In the genomic region with DNA sequence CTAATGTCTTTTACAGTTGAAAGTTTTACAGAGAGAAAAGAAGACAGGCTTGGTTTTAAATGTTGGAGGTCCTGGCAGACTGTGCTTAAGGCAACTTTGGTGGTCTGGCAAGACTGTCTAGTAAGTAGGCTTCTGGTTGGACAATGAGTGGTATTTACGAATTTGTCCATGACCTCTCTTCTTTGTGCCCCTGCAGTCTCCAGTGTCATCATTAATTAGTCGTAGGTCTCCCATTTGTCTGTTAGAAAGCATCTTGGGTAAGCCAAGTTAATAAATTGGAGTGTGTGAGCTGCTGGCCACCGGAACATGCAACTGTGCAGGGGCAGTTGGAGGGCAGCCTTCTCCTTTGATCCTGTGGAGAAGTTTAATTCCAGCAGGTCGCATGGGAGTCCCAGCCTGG, we compare ENCODE assay signal across 18 mouse cellular contexts.
"Had no signal": no experiment of that assay in that cellular context is flagged by ENCODE, and none has a peak within 500 bp of the region (broad histone marks: within the 10 kb centered on the region; RNA-seq: fewer than 3 reads in every experiment).

No protein-coding gene starts in this region.

- H3K27ac ChIP-seq: midbrain, embryonic 10.5 days; midbrain, embryonic 12.5 days; neural tube, embryonic 13.5 days; neural tube, embryonic 15.5 days had no signal

- H3K27me3 ChIP-seq: midbrain, embryonic 12.5 days; neural tube, embryonic 13.5 days; neural tube, embryonic 15.5 days had no signal

- H3K4me2 ChIP-seq: lung, embryonic 14.5 days; midbrain, embryonic 12.5 days; neural tube, embryonic 13.5 days; neural tube, embryonic 15.5 days had no signal

- H3K9ac ChIP-seq: lung, embryonic 14.5 days; midbrain, embryonic 12.5 days; neural tube, embryonic 13.5 days; neural tube, embryonic 15.5 days had no signal

- ATAC-seq: midbrain, embryonic 16.5 days had no signal

- DNase-seq: lung, adult 18-20 months; lung, embryonic 14.5 days; lung, postnatal 10 days; lung, postnatal 4 days; midbrain, embryonic 14.5 days; right cerebral cortex, adult 18-20 months; right cerebral cortex, postnatal 25 days; right cerebral cortex, postnatal 4 days; spleen, adult 18-20 months; thymus, adult 18-20 months; thymus, postnatal 14 days; thymus, postnatal 36 days had no signal

- H3K4me3 ChIP-seq: midbrain, embryonic 10.5 days; midbrain, embryonic 12.5 days; myocyte; neural tube, embryonic 13.5 days; neural tube, embryonic 15.5 days had no signal

- H3K9me3 ChIP-seq: midbrain, embryonic 10.5 days; midbrain, embryonic 12.5 days; neural tube, embryonic 13.5 days; neural tube, embryonic 15.5 days had no signal

- H3K4me1 ChIP-seq: midbrain, embryonic 12.5 days; neural tube, embryonic 13.5 days; neural tube, embryonic 15.5 days had no signal

- H3K36me3 ChIP-seq: midbrain, embryonic 10.5 days; midbrain, embryonic 12.5 days; neural tube, embryonic 13.5 days; neural tube, embryonic 15.5 days had no signal
